Comparison of ENCODE assay signal across 17 mouse cellular contexts in the genomic region with DNA sequence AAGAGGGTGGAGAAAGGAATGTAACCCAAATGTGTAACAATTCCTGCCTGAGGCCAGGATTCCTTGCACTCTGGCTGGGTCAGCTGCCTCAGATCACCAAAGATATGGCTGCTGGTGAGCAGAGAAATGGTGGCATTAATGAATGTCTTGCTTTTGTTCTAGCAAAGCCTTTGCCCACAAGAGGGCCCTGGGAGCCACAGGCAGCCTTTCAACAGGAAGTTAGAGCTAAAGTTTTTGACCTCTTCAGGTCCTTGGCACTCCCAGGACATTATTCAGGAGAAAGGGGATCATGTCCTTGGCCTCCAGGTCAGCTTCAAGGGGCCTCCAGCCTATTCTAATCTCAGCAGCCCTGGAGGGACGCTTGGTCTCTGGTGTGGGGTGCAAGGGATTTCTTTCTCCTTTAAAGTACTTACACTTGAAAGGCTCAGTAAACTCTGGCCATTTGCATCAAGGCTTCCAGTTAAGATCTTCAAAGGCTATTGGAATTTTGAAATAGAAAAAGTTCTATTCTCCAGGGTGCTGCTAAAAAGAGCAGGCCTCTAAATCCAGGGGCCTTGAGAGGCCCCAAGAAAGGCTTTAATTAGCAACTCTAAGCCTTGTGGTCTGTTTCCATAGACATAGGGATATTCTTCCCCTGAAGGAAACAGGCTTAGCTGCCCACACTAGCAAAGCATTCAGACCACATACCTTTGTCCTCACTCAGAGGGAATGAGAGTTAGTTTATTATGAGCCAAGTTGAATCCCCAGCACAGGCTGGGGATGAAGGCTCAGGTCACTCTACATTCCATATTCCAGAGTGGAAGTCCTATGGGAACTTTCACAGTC. TPM values are rescaled to one million over a fixed set of nuclear protein-coding genes. Genes with fewer than 3 reads are reported as not detected.
DNase-seq lines count a peak whose midpoint lies in the region; ATAC-seq and TF ChIP-seq lines count a peak whose summit lies in the region.
"Had no signal": no experiment of that assay in that cellular context is flagged by ENCODE, and none has a peak within 500 bp of the region (broad histone marks: within the 10 kb centered on the region; RNA-seq: fewer than 3 reads in every experiment).

No protein-coding gene starts in this region.

- H3K4me2 ChIP-seq in embryonic facial prominence, embryonic 11.5 days (ENCODE audit: low read depth, low read length), result no peak overlapping the region
- H3K4me2 ChIP-seq: limb, embryonic 13.5 days; lung, embryonic 14.5 days; neural tube, embryonic 13.5 days had no signal

- POLR2A ChIA-PET in Patski (lab: Charles Lee), result no interaction called here

- no peak overlapping the region for H3K9ac ChIP-seq in embryonic facial prominence, embryonic 11.5 days (replicated peaks; ENCODE audit: low read length)
- H3K9ac ChIP-seq: limb, embryonic 13.5 days; lung, embryonic 14.5 days; neural tube, embryonic 13.5 days had no signal

- intact Hi-C loops in heart, postnatal 25 days (cut with DNase I), result no loop called here

- H3K4me1 ChIP-seq in heart, embryonic 10.5 days, result peaks cover 8% of the 10 kb centered on the region
- H3K4me1 ChIP-seq in embryonic facial prominence, embryonic 11.5 days (ENCODE audit: control insufficient read depth, insufficient read depth, low read length), result no peaks in the 10 kb centered on the region
- H3K4me1 ChIP-seq: limb, embryonic 13.5 days; megakaryocyte, embryonic 14.5 days; neural tube, embryonic 13.5 days had no signal

- H3K4me3 ChIP-seq in heart, embryonic 10.5 days, result no peak overlapping the region
- H3K4me3 ChIP-seq in embryonic facial prominence, embryonic 11.5 days (ENCODE audit: low read depth, low read length), result no peak overlapping the region
- H3K4me3 ChIP-seq: limb, embryonic 13.5 days; megakaryocyte, embryonic 14.5 days; neural tube, embryonic 13.5 days had no signal

- TF ChIP-seq CTCF in Patski (IDR thresholded peaks at IDR 0.05), result peak; percentile 25

- in situ Hi-C loops in Patski (cut with MboI; ENCODE audit: low pct_unique_long_range_greater_than_20kb), result no loop called here

- ATAC-seq in Patski, result no peak
- no peak for ATAC-seq in embryonic facial prominence, embryonic 11.5 days (replicated peaks; ENCODE audit: insufficient number of reproducible peaks, low FRiP score, low TSS enrichment, low read depth)
- ATAC-seq: activated CD4-positive, CD25-positive, alpha-beta regulatory T cell, adult 4 months had no signal

- WGBS in heart, embryonic 10.5 days, result 19% methylated on average over 1 of the region's 1 CpGs
- 16% methylated on average over 1 of the region's 1 CpGs for WGBS in embryonic facial prominence, embryonic 11.5 days

- CTCF ChIA-PET in Patski (lab: Charles Lee), result interaction anchor here (1.7 kb wide), 1 partner anchor 10 kb away, joined by 3 read pairs; no protein-coding TSS in a partner anchor

- DNase-seq in heart, embryonic 10.5 days (ENCODE audit: low spot score), result no peak
- DNase-seq in heart, postnatal 25 days (ENCODE audit: low spot score), result no peak
- DNase-seq in 3T3-L1 (ENCODE audit: low read depth, low spot score) (peak; percentile 65), Patski (ENCODE audit: low read depth, low spot score) (no peak)
- peak; percentile 1 for DNase-seq in embryonic facial prominence, embryonic 11.5 days (ENCODE audit: low spot score)
- DNase-seq in urinary bladder, postnatal 14 days (ENCODE audit: low spot score), result no peak
- DNase-seq in lung, postnatal 25 days (ENCODE audit: low spot score), result no peak
- no peak for DNase-seq in thymus, postnatal 4 days
- DNase-seq: gastrocnemius, postnatal 10 days; kidney, postnatal 25 days; lung, embryonic 14.5 days; thymus, adult 18-20 months had no signal

- no peaks in the 10 kb centered on the region for H3K9me3 ChIP-seq in heart, embryonic 10.5 days
- H3K9me3 ChIP-seq in embryonic facial prominence, embryonic 11.5 days (replicated peaks; ENCODE audit: control insufficient read depth, low read length), result no peaks in the 10 kb centered on the region
- H3K9me3 ChIP-seq: limb, embryonic 13.5 days; neural tube, embryonic 13.5 days had no signal

- no peaks in the 10 kb centered on the region for H3K27me3 ChIP-seq in heart, embryonic 10.5 days (ENCODE audit: insufficient read depth, poor library complexity, severe bottlenecking)
- no peaks in the 10 kb centered on the region for H3K27me3 ChIP-seq in Patski
- no peaks in the 10 kb centered on the region for H3K27me3 ChIP-seq in embryonic facial prominence, embryonic 11.5 days (ENCODE audit: control insufficient read depth, insufficient read depth, low read length)
- H3K27me3 ChIP-seq: limb, embryonic 13.5 days; megakaryocyte, embryonic 14.5 days; neural tube, embryonic 13.5 days had no signal

- peaks cover 13% of the 10 kb centered on the region; the same call in 1 of the 2 replicates for H3K36me3 ChIP-seq in heart, embryonic 10.5 days
- H3K36me3 ChIP-seq in embryonic facial prominence, embryonic 11.5 days (replicated peaks; ENCODE audit: control insufficient read depth, insufficient read depth, low read depth, low read length), result no peaks in the 10 kb centered on the region
- H3K36me3 ChIP-seq: limb, embryonic 13.5 days; neural tube, embryonic 13.5 days had no signal

- H3K27ac ChIP-seq in heart, embryonic 10.5 days, result peak overlapping the region; percentile 67; the same call in 1 of the 2 replicates
- H3K27ac ChIP-seq in embryonic facial prominence, embryonic 11.5 days (replicated peaks; ENCODE audit: low read depth, low read length), result no peak overlapping the region
- H3K27ac ChIP-seq: limb, embryonic 13.5 days; neural tube, embryonic 13.5 days had no signal

RNA-seq across cellular contexts. Expression of gene Tnni3k, which starts 16.0 kb away (rescaled TPM):
- polyA plus RNA-seq in heart, embryonic 10.5 days (2016; fragmentation: Nextera tagmentation; extraction: Ambion mirVana), result 14.2 and 34.0 TPM in 2 replicates
- 10 to 100 TPM; 79.9 to 81.6 TPM for total RNA-seq in heart, postnatal 25 days (2021)
- not detected for polyA plus RNA-seq in Patski (2021)
- not detected in 2 replicates for polyA plus RNA-seq in embryonic facial prominence, embryonic 11.5 days (2014; fragmentation: Nextera tagmentation; extraction: Ambion mirVana)
- total RNA-seq: common myeloid progenitor, adult 5-6 weeks; gastrocnemius, postnatal 10 days had no signal
- polyA plus RNA-seq: activated CD4-positive, CD25-positive, alpha-beta regulatory T cell, adult 4 months; lung, embryonic 14.5 days; neural tube, embryonic 13.5 days had no signal

RNA-seq across cellular contexts. Expression of gene Fpgt, which starts 54.0 kb away (rescaled TPM):
- polyA plus RNA-seq in heart, embryonic 10.5 days (2016; fragmentation: Nextera tagmentation; extraction: Ambion mirVana), result 11.3 and 12.2 TPM in 2 replicates
- total RNA-seq in heart, postnatal 25 days (2021), result 10 to 100 TPM; 10.4 to 10.8 TPM
- 23.8 TPM for polyA plus RNA-seq in Patski (2021)
- polyA plus RNA-seq in embryonic facial prominence, embryonic 11.5 days (2014; fragmentation: Nextera tagmentation; extraction: Ambion mirVana), result 20.9 and 21.7 TPM in 2 replicates

RNA-seq across cellular contexts. Expression of gene Lrriq3, which starts 54.0 kb away (rescaled TPM):
- 0.74 and 0.80 TPM in 2 replicates for polyA plus RNA-seq in heart, embryonic 10.5 days (2016; fragmentation: Nextera tagmentation; extraction: Ambion mirVana)
- total RNA-seq in heart, postnatal 25 days (2021), result under 1 TPM in 1 of 2 experiments, not detected in 1; 0.60 TPM
- 3.0 TPM for polyA plus RNA-seq in Patski (2021)
- polyA plus RNA-seq in embryonic facial prominence, embryonic 11.5 days (2014; fragmentation: Nextera tagmentation; extraction: Ambion mirVana), result 0.89 and 1.0 TPM in 2 replicates
- polyA plus RNA-seq: activated CD4-positive, CD25-positive, alpha-beta regulatory T cell, adult 4 months had no signal

Comparison
In these comparisons a context has a peak if more than half of its experiments do, and no peak if none do; other contexts are left out.
1. DNase-seq: peak in 3T3-L1 (single experiment) and embryonic facial prominence, embryonic 11.5 days (single experiment); none in heart, embryonic 10.5 days (single experiment), heart, postnatal 25 days (single experiment), Patski (single experiment), urinary bladder, postnatal 14 days (single experiment), lung, postnatal 25 days (single experiment) and thymus, postnatal 4 days (single experiment).
2. RNA of gene Tnni3k, which starts 16.0 kb away (polyA plus RNA-seq): 14.2 to 34.0 TPM in heart, embryonic 10.5 days; not detected in embryonic facial prominence, embryonic 11.5 days and not detected in Patski (single experiment); every median in the first group is over 10 times any median in the second.